Mouse (Mus musculus): ENCODE data around the gene Fuk. TPM values are rescaled to one million over a fixed set of nuclear protein-coding genes. Genes with fewer than 3 reads are reported as not detected.
"Not testable (repeated sequence)": the region's sequence is repeated elsewhere in the genome, so short reads cannot be mapped to it uniquely, and the experiment has no call there.

Fuk gene
- polyA plus RNA-seq, 1 experiment from 2014 or later = 5.1 TPM

- Histone ChIP-seq H3K9ac (ENCODE audit: low read depth, low read length) (no peak overlapping the region), H3K4me3 (ENCODE audit: low read depth, low read length) (no peak overlapping the region), H3K36me3 (ENCODE audit: control insufficient read depth, insufficient read depth, low read length) (no peaks in the 10 kb centered on the region), H3K4me1 (ENCODE audit: control insufficient read depth, insufficient read depth, low read length) (no peaks in the 10 kb centered on the region), H3K27ac (ENCODE audit: low read depth, low read length) (no peak overlapping the region), H3K27me3 (ENCODE audit: control insufficient read depth, insufficient read depth, low read length) (no peaks in the 10 kb centered on the region), H3K9me3 (replicated peaks; ENCODE audit: control insufficient read depth, low read length) (no peaks in the 10 kb centered on the region), H3K4me2 (no peak overlapping the region)
- ATAC-seq (replicated peaks; ENCODE audit: insufficient number of reproducible peaks, low FRiP score, low TSS enrichment) = peak; percentile 59; the same call in 1 of the 2 replicates
- 80% methylated on average over 15 of the region's 15 CpGs for WGBS (ENCODE audit: insufficient replicate concordance)
These were observed 9.6 kb upstream of the Fuk start for GRCm38 (mm10) chr8:110911576-110912570.

- not testable (repeated sequence) for ATAC-seq (replicated peaks; ENCODE audit: insufficient number of reproducible peaks, low FRiP score, low TSS enrichment); H3K27me3 ChIP-seq (ENCODE audit: control insufficient read depth, insufficient read depth, low read length); H3K4me3 ChIP-seq (ENCODE audit: low read depth, low read length); H3K4me1 ChIP-seq (ENCODE audit: control insufficient read depth, insufficient read depth, low read length); H3K36me3 ChIP-seq (ENCODE audit: control insufficient read depth, insufficient read depth, low read length); H3K4me2 ChIP-seq; H3K9me3 ChIP-seq (replicated peaks; ENCODE audit: control insufficient read depth, low read length); H3K27ac ChIP-seq (ENCODE audit: low read depth, low read length); H3K9ac ChIP-seq (ENCODE audit: low read depth, low read length)
These were observed 7.6 kb upstream of the Fuk start for GRCm38 (mm10) chr8:110909850-110910249.

- Histone ChIP-seq H3K4me3 (ENCODE audit: low read depth, low read length) (no peak overlapping the region), H3K9ac (ENCODE audit: low read depth, low read length) (no peak overlapping the region), H3K4me2 (no peak overlapping the region), H3K27ac (ENCODE audit: low read depth, low read length) (no peak overlapping the region), H3K36me3 (ENCODE audit: control insufficient read depth, insufficient read depth, low read length) (no peaks in the 10 kb centered on the region), H3K9me3 (replicated peaks; ENCODE audit: control insufficient read depth, low read length) (no peaks in the 10 kb centered on the region), H3K27me3 (ENCODE audit: control insufficient read depth, insufficient read depth, low read length) (no peaks in the 10 kb centered on the region), H3K4me1 (ENCODE audit: control insufficient read depth, insufficient read depth, low read length) (0 out of 2 replicates have a peak, but pooled peaks cover under 1% of the 10 kb centered on the region)
- ATAC-seq (replicated peaks; ENCODE audit: insufficient number of reproducible peaks, low FRiP score, low TSS enrichment) = no peak
- WGBS (ENCODE audit: insufficient replicate concordance) = 89% methylated on average over 1 of the region's 1 CpGs
These were observed 4.4 kb upstream of the Fuk start for GRCm38 (mm10) chr8:110906682-110907081.

- no peak overlapping the region for H3K9ac ChIP-seq (ENCODE audit: low read depth, low read length)
- no peak overlapping the region for H3K4me3 ChIP-seq (ENCODE audit: low read depth, low read length)
- H3K4me2 ChIP-seq = no peak overlapping the region
- WGBS (ENCODE audit: insufficient replicate concordance) = 84% methylated on average over 6 of the region's 6 CpGs
- no peak for ATAC-seq (replicated peaks; ENCODE audit: insufficient number of reproducible peaks, low FRiP score, low TSS enrichment)
- H3K4me1 ChIP-seq (ENCODE audit: control insufficient read depth, insufficient read depth, low read length) = 0 out of 2 replicates have a peak, but pooled peaks cover 2% of the 10 kb centered on the region
- no peak overlapping the region for H3K27ac ChIP-seq (ENCODE audit: low read depth, low read length)
- H3K27me3 ChIP-seq (ENCODE audit: control insufficient read depth, insufficient read depth, low read length) = no peaks in the 10 kb centered on the region
- no peaks in the 10 kb centered on the region for H3K9me3 ChIP-seq (replicated peaks; ENCODE audit: control insufficient read depth, low read length)
- H3K36me3 ChIP-seq (ENCODE audit: control insufficient read depth, insufficient read depth, low read length) = no peaks in the 10 kb centered on the region
These were observed 3.1 kb upstream of the Fuk start for GRCm38 (mm10) chr8:110905404-110905803.

GRCm38 (mm10) chr8:110902579-110902965, 284 bp upstream of the Fuk start:
- Histone ChIP-seq H3K9me3 (replicated peaks; ENCODE audit: control insufficient read depth, low read length) (no peaks in the 10 kb centered on the region), H3K4me3 (ENCODE audit: low read depth, low read length) (peak overlapping the region; percentile 85), H3K4me2 (peak overlapping the region; percentile 72), H3K27ac (ENCODE audit: low read depth, low read length) (no peak overlapping the region), H3K9ac (ENCODE audit: low read depth, low read length) (no peak overlapping the region), H3K27me3 (ENCODE audit: control insufficient read depth, insufficient read depth, low read length) (no peaks in the 10 kb centered on the region), H3K4me1 (ENCODE audit: control insufficient read depth, insufficient read depth, low read length) (0 out of 2 replicates have a peak, but pooled peaks cover 2% of the 10 kb centered on the region), H3K36me3 (ENCODE audit: control insufficient read depth, insufficient read depth, low read length) (peaks cover 5% of the 10 kb centered on the region; the same call in 1 of the 2 replicates)
- no peak for ATAC-seq (replicated peaks; ENCODE audit: insufficient number of reproducible peaks, low FRiP score, low TSS enrichment)
- WGBS (ENCODE audit: insufficient replicate concordance) = 66% methylated on average over 2 of the region's 2 CpGs

GRCm38 (mm10) chr8:110901056-110901455, 1.2 kb downstream of the Fuk start:
- no peaks in the 10 kb centered on the region for H3K9me3 ChIP-seq (replicated peaks; ENCODE audit: control insufficient read depth, low read length)
- no peaks in the 10 kb centered on the region for H3K27me3 ChIP-seq (ENCODE audit: control insufficient read depth, insufficient read depth, low read length)
- H3K4me1 ChIP-seq (ENCODE audit: control insufficient read depth, insufficient read depth, low read length) = 0 out of 2 replicates have a peak, but pooled peaks cover 2% of the 10 kb centered on the region
- no peak for ATAC-seq (replicated peaks; ENCODE audit: insufficient number of reproducible peaks, low FRiP score, low TSS enrichment)
- H3K27ac ChIP-seq (ENCODE audit: low read depth, low read length) = no peak overlapping the region
- H3K9ac ChIP-seq (ENCODE audit: low read depth, low read length) = no peak overlapping the region
- H3K4me2 ChIP-seq = no peak overlapping the region
- WGBS (ENCODE audit: insufficient replicate concordance) = 67% methylated on average over 3 of the region's 3 CpGs
- H3K36me3 ChIP-seq (ENCODE audit: control insufficient read depth, insufficient read depth, low read length) = peaks cover 5% of the 10 kb centered on the region; the same call in 1 of the 2 replicates
- H3K4me3 ChIP-seq (ENCODE audit: low read depth, low read length) = no peak overlapping the region

GRCm38 (mm10) chr8:110897495-110897894, 4.8 kb downstream of the Fuk start:
- H3K27me3 ChIP-seq (ENCODE audit: control insufficient read depth, insufficient read depth, low read length) = no peaks in the 10 kb centered on the region
- no peak overlapping the region for H3K4me3 ChIP-seq (ENCODE audit: low read depth, low read length)
- no peaks in the 10 kb centered on the region for H3K9me3 ChIP-seq (replicated peaks; ENCODE audit: control insufficient read depth, low read length)
- H3K27ac ChIP-seq (ENCODE audit: low read depth, low read length) = no peak overlapping the region
- peaks cover 5% of the 10 kb centered on the region; the same call in 1 of the 2 replicates for H3K36me3 ChIP-seq (ENCODE audit: control insufficient read depth, insufficient read depth, low read length)
- ATAC-seq (replicated peaks; ENCODE audit: insufficient number of reproducible peaks, low FRiP score, low TSS enrichment) = no peak
- 86% methylated on average over 6 of the region's 6 CpGs for WGBS (ENCODE audit: insufficient replicate concordance)
- 0 out of 2 replicates have a peak, but pooled peaks cover 2% of the 10 kb centered on the region for H3K4me1 ChIP-seq (ENCODE audit: control insufficient read depth, insufficient read depth, low read length)
- no peak overlapping the region for H3K9ac ChIP-seq (ENCODE audit: low read depth, low read length)
- H3K4me2 ChIP-seq = no peak overlapping the region

- Histone ChIP-seq H3K4me3 (ENCODE audit: low read depth, low read length) (no peak overlapping the region), H3K36me3 (ENCODE audit: control insufficient read depth, insufficient read depth, low read length) (peaks cover 5% of the 10 kb centered on the region; the same call in 1 of the 2 replicates), H3K4me1 (ENCODE audit: control insufficient read depth, insufficient read depth, low read length) (no peaks in the 10 kb centered on the region), H3K27me3 (ENCODE audit: control insufficient read depth, insufficient read depth, low read length) (no peaks in the 10 kb centered on the region), H3K9ac (ENCODE audit: low read depth, low read length) (no peak overlapping the region), H3K27ac (ENCODE audit: low read depth, low read length) (no peak overlapping the region), H3K9me3 (replicated peaks; ENCODE audit: control insufficient read depth, low read length) (no peaks in the 10 kb centered on the region), H3K4me2 (no peak overlapping the region)
- ATAC-seq (replicated peaks; ENCODE audit: insufficient number of reproducible peaks, low FRiP score, low TSS enrichment) = no peak
- WGBS (ENCODE audit: insufficient replicate concordance) = 89% methylated on average over 13 of the region's 13 CpGs
These were observed 6.5 kb downstream of the Fuk start for GRCm38 (mm10) chr8:110895812-110896211.
